ENCODE assay signal across 20 mouse cellular contexts in the genomic region with DNA sequence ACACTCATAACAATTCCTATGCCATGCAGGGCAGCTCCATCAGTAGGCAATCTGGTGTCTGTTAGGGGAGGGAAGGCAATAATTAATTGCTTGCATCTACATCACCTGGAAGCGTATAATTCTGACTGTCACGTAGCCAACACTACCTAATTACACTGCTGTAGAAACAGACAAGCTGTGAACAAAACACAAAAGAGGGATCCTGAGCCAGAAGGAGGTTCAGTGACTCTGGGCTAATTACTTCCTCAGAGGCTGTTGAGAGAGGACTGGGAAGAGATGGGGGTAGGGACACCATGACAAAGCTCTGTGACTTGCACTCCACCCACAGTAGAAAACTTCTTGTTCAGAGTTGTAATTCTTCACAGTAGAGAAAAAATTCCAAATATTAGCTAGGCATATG. TPM values are rescaled to one million over a fixed set of nuclear protein-coding genes. Genes with fewer than 3 reads are reported as not detected.
DNase-seq lines count a peak whose midpoint lies in the region; ATAC-seq and TF ChIP-seq lines count a peak whose summit lies in the region.
"Had no signal": no experiment of that assay in that cellular context is flagged by ENCODE, and none has a peak within 500 bp of the region (broad histone marks: within the 10 kb centered on the region; RNA-seq: fewer than 3 reads in every experiment).

No protein-coding gene starts in this region.

- no peak for DNase-seq in hindbrain, embryonic 10.5 days (ENCODE audit: low spot score)
- peak; percentile 64 for DNase-seq in MEL (ENCODE audit: low read depth, low spot score)
- peak; percentile 54 for DNase-seq in embryonic facial prominence, embryonic 14.5 days (ENCODE audit: low spot score)
- no peak for DNase-seq in heart, postnatal 36 days
- DNase-seq in heart, adult 9 months (ENCODE audit: low spot score in 2 of 2) = no peak
- DNase-seq in thymus, adult 2 months = no peak
- DNase-seq: adrenal gland, postnatal 36 days; cerebellum, adult 9-10 months; kidney, adult 18-20 months; right cerebral cortex, postnatal 25 days; thymus, adult 18-20 months had no signal

- no peak for TF ChIP-seq CTCF in MEL (IDR thresholded peaks at IDR 0.05 in 2 of 3, conservative IDR thresholded peaks at IDR 0.05 in 1 of 3; ENCODE audit: control insufficient read depth in 1 of 3, insufficient read depth in 1 of 3, low read depth in 2 of 3, low read length in 3 of 3, poor library complexity in 1 of 3, severe bottlenecking in 1 of 3)
- TF ChIP-seq CTCF in thymus, adult 2 months (IDR thresholded peaks at IDR 0.05; ENCODE audit: borderline replicate concordance, control insufficient read depth, extremely low read depth, insufficient read depth, low read length, poor library complexity) = no peak

- peak; percentile 19; the same call in 1 of the 2 replicates for ATAC-seq in hindbrain, embryonic 12.5 days (ENCODE audit: low FRiP score)
- ATAC-seq in embryonic facial prominence, embryonic 14.5 days (ENCODE audit: low read depth) = peak; percentile 74; the same call in 1 of the 2 replicates
- ATAC-seq in hindbrain, embryonic 15.5 days (ENCODE audit: low FRiP score, low read depth) = peak; percentile 39; the same call in 1 of the 2 replicates
- ATAC-seq: lung, postnatal 0 days had no signal

- H3K27ac ChIP-seq in hindbrain, embryonic 12.5 days = no peak overlapping the region
- no peak overlapping the region for H3K27ac ChIP-seq in hindbrain, embryonic 10.5 days
- H3K27ac ChIP-seq in MEL (ENCODE audit: control insufficient read depth, low read depth, low read length) = no peak overlapping the region
- no peak overlapping the region for H3K27ac ChIP-seq in embryonic facial prominence, embryonic 14.5 days (replicated peaks; ENCODE audit: low read depth, low read length)
- no peak overlapping the region for H3K27ac ChIP-seq in hindbrain, embryonic 15.5 days (replicated peaks)
- no peak overlapping the region for H3K27ac ChIP-seq in thymus, adult 2 months (ENCODE audit: control insufficient read depth, insufficient read depth, low read length)
- H3K27ac ChIP-seq: heart, embryonic 10.5 days; kidney, postnatal 0 days; liver, embryonic 14.5 days had no signal

- no peak for TF ChIP-seq EP300 in MEL (IDR thresholded peaks at IDR 0.05; ENCODE audit: low read depth in 1 of 2, low read length in 2 of 2)

- no peak overlapping the region for H3K9ac ChIP-seq in hindbrain, embryonic 12.5 days
- no peak overlapping the region for H3K9ac ChIP-seq in MEL (ENCODE audit: control insufficient read depth, low read depth, low read length, poor library complexity, severe bottlenecking)
- H3K9ac ChIP-seq in embryonic facial prominence, embryonic 14.5 days (ENCODE audit: low read depth, low read length) = no peak overlapping the region
- no peak overlapping the region for H3K9ac ChIP-seq in hindbrain, embryonic 15.5 days
- H3K9ac ChIP-seq: liver, embryonic 14.5 days had no signal

- 30% methylated on average over 2 of the region's 2 CpGs for WGBS in hindbrain, embryonic 12.5 days
- WGBS in hindbrain, embryonic 10.5 days = 47% methylated on average over 2 of the region's 2 CpGs
- WGBS in embryonic facial prominence, embryonic 14.5 days = 39% methylated on average over 2 of the region's 2 CpGs
- 22% methylated on average over 2 of the region's 2 CpGs for WGBS in hindbrain, embryonic 15.5 days
- WGBS in thymus, adult 2 months = 78% methylated on average over 2 of the region's 2 CpGs

- H3K4me2 ChIP-seq in hindbrain, embryonic 12.5 days (replicated peaks) = no peak overlapping the region
- H3K4me2 ChIP-seq in embryonic facial prominence, embryonic 14.5 days (ENCODE audit: low read depth, low read length) = no peak overlapping the region
- H3K4me2 ChIP-seq in hindbrain, embryonic 15.5 days = no peak overlapping the region

- no peaks in the 10 kb centered on the region for H3K79me2 ChIP-seq in MEL (ENCODE audit: control insufficient read depth, insufficient read depth, low read length, poor library complexity)

- no peak overlapping the region for H3K4me3 ChIP-seq in hindbrain, embryonic 12.5 days
- no peak overlapping the region for H3K4me3 ChIP-seq in hindbrain, embryonic 10.5 days
- H3K4me3 ChIP-seq in MEL (ENCODE audit: control insufficient read depth in 1 of 2, insufficient read depth in 1 of 2, low read depth in 2 of 2, low read length in 2 of 2) = no peak overlapping the region
- no peak overlapping the region for H3K4me3 ChIP-seq in embryonic facial prominence, embryonic 14.5 days (ENCODE audit: low read depth, low read length)
- no peak overlapping the region for H3K4me3 ChIP-seq in hindbrain, embryonic 15.5 days
- H3K4me3 ChIP-seq in thymus, adult 2 months (ENCODE audit: control insufficient read depth, insufficient read depth, low read length) = no peak overlapping the region
- H3K4me3 ChIP-seq: heart, embryonic 10.5 days had no signal

- peaks cover 2% of the 10 kb centered on the region; the same call in 1 of the 2 replicates for H3K4me1 ChIP-seq in hindbrain, embryonic 12.5 days
- H3K4me1 ChIP-seq in hindbrain, embryonic 10.5 days (replicated peaks) = peaks cover 30% of the 10 kb centered on the region
- peaks cover 16 to 24% of the 10 kb centered on the region in 2 experiments for H3K4me1 ChIP-seq in MEL (ENCODE audit: control insufficient read depth in 1 of 2, insufficient read depth in 2 of 2, low read length in 2 of 2)
- H3K4me1 ChIP-seq in embryonic facial prominence, embryonic 14.5 days (ENCODE audit: control insufficient read depth, insufficient read depth, low read length) = 0 out of 2 replicates have a peak, but pooled peaks cover 3% of the 10 kb centered on the region
- H3K4me1 ChIP-seq in hindbrain, embryonic 15.5 days (replicated peaks) = peaks cover 3% of the 10 kb centered on the region
- peaks cover 3% of the 10 kb centered on the region; the same call in 1 of the 2 replicates for H3K4me1 ChIP-seq in thymus, adult 2 months (replicated peaks; ENCODE audit: control insufficient read depth, insufficient read depth, low read length)

- H3K9me3 ChIP-seq in hindbrain, embryonic 12.5 days (replicated peaks) = no peaks in the 10 kb centered on the region
- H3K9me3 ChIP-seq in hindbrain, embryonic 10.5 days = no peaks in the 10 kb centered on the region
- H3K9me3 ChIP-seq in MEL (replicated peaks; ENCODE audit: insufficient read depth, low read length) = no peaks in the 10 kb centered on the region
- no peaks in the 10 kb centered on the region for H3K9me3 ChIP-seq in embryonic facial prominence, embryonic 14.5 days (ENCODE audit: control insufficient read depth, low read length)
- no peaks in the 10 kb centered on the region for H3K9me3 ChIP-seq in hindbrain, embryonic 15.5 days
- H3K9me3 ChIP-seq: heart, embryonic 10.5 days had no signal

- peaks cover 3% of the 10 kb centered on the region for H3K27me3 ChIP-seq in hindbrain, embryonic 12.5 days
- H3K27me3 ChIP-seq in hindbrain, embryonic 10.5 days (ENCODE audit: insufficient read depth, poor library complexity, severe bottlenecking) = 0 out of 2 replicates have a peak, but pooled peaks cover 10% of the 10 kb centered on the region
- H3K27me3 ChIP-seq in MEL (ENCODE audit: control insufficient read depth in 1 of 2, insufficient read depth in 2 of 2, low read length in 2 of 2) = no peaks in the 10 kb centered on the region
- no peaks in the 10 kb centered on the region for H3K27me3 ChIP-seq in embryonic facial prominence, embryonic 14.5 days (replicated peaks; ENCODE audit: control insufficient read depth, insufficient read depth, low read length)
- no peaks in the 10 kb centered on the region for H3K27me3 ChIP-seq in hindbrain, embryonic 15.5 days
- H3K27me3 ChIP-seq in thymus, adult 2 months (ENCODE audit: control insufficient read depth, insufficient read depth, low read length) = no peaks in the 10 kb centered on the region
- H3K27me3 ChIP-seq: CH12.LX had no signal

- H3K36me3 ChIP-seq in hindbrain, embryonic 12.5 days = no peaks in the 10 kb centered on the region
- H3K36me3 ChIP-seq in hindbrain, embryonic 10.5 days = no peaks in the 10 kb centered on the region
- peaks cover 0 to 13% of the 10 kb centered on the region in 2 experiments; a peak in 2 of 4 replicates for H3K36me3 ChIP-seq in MEL (ENCODE audit: control insufficient read depth in 1 of 2, insufficient read depth in 2 of 2, low read length in 2 of 2)
- H3K36me3 ChIP-seq in embryonic facial prominence, embryonic 14.5 days (ENCODE audit: control insufficient read depth, insufficient read depth, low read length) = no peaks in the 10 kb centered on the region
- H3K36me3 ChIP-seq in hindbrain, embryonic 15.5 days = no peaks in the 10 kb centered on the region
- H3K36me3 ChIP-seq in thymus, adult 2 months (ENCODE audit: control insufficient read depth, insufficient read depth, low read length) = no peaks in the 10 kb centered on the region
- H3K36me3 ChIP-seq: heart, embryonic 10.5 days had no signal

- no peak for TF ChIP-seq POLR2A in MEL (IDR thresholded peaks at IDR 0.05; ENCODE audit: control insufficient read depth in 1 of 2, insufficient read depth in 1 of 2, low read depth in 1 of 2, low read length in 2 of 2, poor library complexity in 1 of 2)
- no peak for TF ChIP-seq POLR2A in thymus, adult 2 months (IDR thresholded peaks at IDR 0.05; ENCODE audit: control insufficient read depth, extremely low read depth, insufficient read depth, low read length, poor library complexity)

- intact Hi-C loops in heart, postnatal 36 days (cut with DNase I) = no loop called here

- no peak for TF ChIP-seq RAD21 in MEL (IDR thresholded peaks at IDR 0.05; ENCODE audit: low read depth, low read length)

TF ChIP-seq in MEL, 35 proteins besides CTCF, POLR2A, EP300 and RAD21:
- TF ChIP-seq GABPA (IDR thresholded peaks at IDR 0.05; ENCODE audit: low read depth, low read length) (no peak), MXI1 (IDR thresholded peaks at IDR 0.05; ENCODE audit: low read depth, low read length) (no peak), MAZ (IDR thresholded peaks at IDR 0.05; ENCODE audit: low read depth, low read length) (0 out of 2 replicates have a peak, but pooled peaks have one; percentile 28), MAFK (IDR thresholded peaks at IDR 0.05; ENCODE audit: borderline replicate concordance, low read depth, low read length) (0 out of 2 replicates have a peak, but pooled peaks have one; percentile 7)

RNA-seq across cellular contexts. Expression of gene Plekhs1, which starts 15.1 kb away (rescaled TPM):
- polyA plus RNA-seq in hindbrain, embryonic 12.5 days (2016; fragmentation: Nextera tagmentation; extraction: Ambion mirVana) = 0.18 TPM in 2 replicates
- polyA plus RNA-seq in hindbrain, embryonic 10.5 days (2016; fragmentation: Nextera tagmentation; extraction: Ambion mirVana) = 0.07 TPM in 1 of 2 replicates, not detected in the other
- 0.42 and 0.85 TPM in 2 replicates for total RNA-seq in MEL (2012; rRNA removed)
- under 1 TPM in 1 of 2 experiments, not detected in 1; 0.84 TPM for polyA plus RNA-seq in MEL (2012; ENCODE audit: insufficient read depth in 1 of 2, insufficient read length in 2 of 2, low read depth in 1 of 2, low replicate concordance in 2 of 2, missing spikeins in 1 of 2)
- 0.81 and 0.86 TPM in 2 replicates for polyA plus RNA-seq in embryonic facial prominence, embryonic 14.5 days (2014; fragmentation: Nextera tagmentation; extraction: Ambion mirVana)
- polyA plus RNA-seq in hindbrain, embryonic 15.5 days (2015; fragmentation: Nextera tagmentation; extraction: Ambion mirVana) = 0.13 and 0.30 TPM in 2 replicates
- total RNA-seq in heart, postnatal 36 days (2021) = not detected
- polyA plus RNA-seq in thymus, adult 2 months (2012; rRNA removed) = 0.98 and 1.1 TPM in 2 replicates
- total RNA-seq: CH12.LX; common myeloid progenitor, adult 5-6 weeks; monocyte, adult 5-6 weeks had no signal
- polyA plus RNA-seq: heart, embryonic 10.5 days had no signal

Comparison
In these comparisons a context has a peak if more than half of its experiments do, and no peak if none do; other contexts are left out.
1. ATAC-seq: peak in every context shown above with its lines; median percentile 74 in embryonic facial prominence, embryonic 14.5 days; 39 in hindbrain, embryonic 15.5 days; 19 in hindbrain, embryonic 12.5 days.
2. DNase-seq: peak in MEL (single experiment) and embryonic facial prominence, embryonic 14.5 days (single experiment); none in hindbrain, embryonic 10.5 days (single experiment), heart, postnatal 36 days (0 of 2), heart, adult 9 months (0 of 2) and thymus, adult 2 months (single experiment).